Mouse (Mus musculus) ES-E14 (cell line): ENCODE data around the gene Tead2. TPM values are rescaled to one million over a fixed set of nuclear protein-coding genes. Genes with fewer than 3 reads are reported as not detected.

Source experiments
- DNase-seq: peaks from one replicate; pipeline ENCODE4 v3.0.0-alpha.2; 2013; ENCODE audit warnings: low read depth, low spot score
- H3K27ac ChIP-seq: 2 replicates; pipeline ENCODE4 v1.5.1; 2012; ENCODE audit warnings: low read depth, mild to moderate bottlenecking, low read length, moderate library complexity, mixed read lengths; ENCODE audit not compliant: poor library complexity, insufficient read depth, severe bottlenecking
- H3K36me3 ChIP-seq: 2 replicates; pipeline ENCODE4 v1.6.1; 2012; ENCODE audit warnings: mild to moderate bottlenecking, low read length, moderate library complexity, mixed read lengths; ENCODE audit not compliant: control insufficient read depth, poor library complexity, insufficient read depth, severe bottlenecking
- H3K4me1 ChIP-seq, 2 experiments: fragments of 150-350 bp in 1 of 2; sonication (generic) in 1 of 2; 2 replicates each; pipeline ENCODE4 v1.6.1; 2012; ENCODE audit warnings: low read length in 2 of 2, mild to moderate bottlenecking in 1 of 2, mixed read lengths in 1 of 2; ENCODE audit not compliant: control insufficient read depth in 2 of 2, insufficient read depth in 2 of 2, poor library complexity in 1 of 2
- H3K4me3 ChIP-seq, 2 experiments: fragments of 150-350 bp in 1 of 2; sonication (generic) in 1 of 2; 2 replicates each; pipeline ENCODE4 v1.5.1; 2012; ENCODE audit warnings: low read length in 2 of 2, low read depth in 1 of 2, mild to moderate bottlenecking in 1 of 2, mixed read lengths in 1 of 2; ENCODE audit not compliant: insufficient read depth in 1 of 2, poor library complexity in 1 of 2, severe bottlenecking in 1 of 2
- H3K9ac ChIP-seq: 2 replicates; pipeline ENCODE4 v1.6.1; 2012; ENCODE audit warnings: low read depth, mild to moderate bottlenecking, low read length, mixed read lengths; ENCODE audit not compliant: poor library complexity, insufficient read depth, severe bottlenecking
- H3K9me3 ChIP-seq: fragments of 150-350 bp; sonication (generic); 2 replicates; pipeline ENCODE4 v1.6.1; 2012; ENCODE audit warnings: low read depth, mild to moderate bottlenecking, low read length; ENCODE audit not compliant: control insufficient read depth, insufficient read depth
- CHD2 ChIP-seq: IDR thresholded peaks from 2 replicates; pipeline ENCODE4 v1.6.1; 2014; ENCODE audit warnings: mild to moderate bottlenecking, low read depth, low read length, inconsistent platforms
- HCFC1 ChIP-seq: IDR thresholded peaks from 2 replicates; pipeline ENCODE4 v1.6.1; 2012; ENCODE audit warnings: low read length, inconsistent platforms, borderline replicate concordance; ENCODE audit not compliant: insufficient read depth
- MAFK ChIP-seq: IDR thresholded peaks from 2 replicates; pipeline ENCODE4 v1.6.1; 2014; ENCODE audit warnings: mild to moderate bottlenecking, low read depth, low read length, inconsistent platforms; ENCODE audit not compliant: insufficient read depth
- ZC3H11A ChIP-seq: IDR thresholded peaks from 2 replicates; pipeline ENCODE4 v1.6.1; 2012; ENCODE audit warnings: low read depth, mild to moderate bottlenecking, inconsistent platforms, low read length, borderline replicate concordance
- ZNF384 ChIP-seq: IDR thresholded peaks from 2 replicates; pipeline ENCODE4 v1.6.1; 2012; ENCODE audit warnings: low read depth, low read length, inconsistent platforms
- in situ Hi-C, 2 experiments: fragments of 600-800 bp; cut with MboI; formaldehyde crosslinking; loops; one replicate each; pipeline ENCODE4 v1.15.1; 2025; ENCODE audit warnings: low sequenced_read_pairs in 2 of 2, inconsistent platforms in 1 of 2; ENCODE audit not compliant: unreplicated experiment in 2 of 2
- total RNA-seq: library from RNA; depleted of rRNA; stranded (reverse); fragments of 300-350 nt; gene quantifications from 2 replicates; pipeline ENCODE4 v1.2.3, GENCODE M21; 2012

The Tead2 gene
- total RNA-seq, 1 experiment: 95.9 TPM

- in situ Hi-C loops: no loop called here
- Histone ChIP-seq H3K9me3 (no peaks in the 10 kb centered on the region), H3K4me3 (peak overlapping the region; percentile 65 to 73), H3K9ac (peak overlapping the region; percentile 73), H3K4me1 (peaks cover 10 to 30% of the 10 kb centered on the region in 2 experiments), H3K36me3 (peaks cover 25% of the 10 kb centered on the region), H3K27ac (no peak overlapping the region; the same call in 1 of the 2 replicates)
- TF ChIP-seq ZC3H11A (no peak), HCFC1 (no peak), CHD2 (no peak), MAFK (no peak), ZNF384 (no peak)
- no peak for DNase-seq
Measured at GRCm38 (mm10) chr7:45234922-45235571, 19.5 kb downstream of the Tead2 start.

GRCm38 (mm10) chr7:45235656-45236180 lies 20.2 kb downstream of the Tead2 start:
- H3K27ac ChIP-seq: no peak overlapping the region
- H3K36me3 ChIP-seq: peaks cover 25% of the 10 kb centered on the region
- TF ChIP-seq ZNF384 (no peak), ZC3H11A (no peak), MAFK (no peak), HCFC1 (no peak), CHD2 (no peak)
- peak overlapping the region; percentile 65 to 73 for H3K4me3 ChIP-seq
- H3K9me3 ChIP-seq: no peaks in the 10 kb centered on the region
- peaks cover 13 to 33% of the 10 kb centered on the region in 2 experiments for H3K4me1 ChIP-seq
- H3K9ac ChIP-seq: peak overlapping the region; percentile 73
- in situ Hi-C loops: no loop called here
- DNase-seq: no peak

- peak overlapping the region; percentile 66; the same call in 1 of the 2 replicates for H3K9ac ChIP-seq
- TF ChIP-seq CHD2 (no peak), ZC3H11A (no peak), ZNF384 (no peak), HCFC1 (no peak), MAFK (no peak)
- H3K4me3 ChIP-seq: peak overlapping the region; percentile 7 to 53; a peak in 3 of 4 replicates
- in situ Hi-C loops: no loop called here
- H3K4me1 ChIP-seq: peaks cover 17 to 33% of the 10 kb centered on the region in 2 experiments
- no peak for DNase-seq
- peaks cover 5% of the 10 kb centered on the region for H3K36me3 ChIP-seq
- H3K9me3 ChIP-seq: no peaks in the 10 kb centered on the region
- peak overlapping the region; percentile 67; the same call in 1 of the 2 replicates for H3K27ac ChIP-seq
Measured at GRCm38 (mm10) chr7:45237747-45238699, 22.5 kb downstream of the Tead2 start.

GRCm38 (mm10) chr7:45238723-45239496 lies 23.4 kb downstream of the Tead2 start, which contains the start of gene Cd37:
TSS of gene Cd37 (minus strand) at chr7:45239115.
- peaks cover 12 to 30% of the 10 kb centered on the region in 2 experiments for H3K4me1 ChIP-seq
- TF ChIP-seq HCFC1: no peak
- TF ChIP-seq ZNF384: no peak
- TF ChIP-seq CHD2: no peak
- no peak for TF ChIP-seq MAFK
- no peak for TF ChIP-seq ZC3H11A
- no peak for DNase-seq
- peak within 1 kb of the TSS; percentile 66; the same call in 1 of the 2 replicates for H3K9ac ChIP-seq
- in situ Hi-C loops: no loop called here
- H3K4me3 ChIP-seq: peak within 1 kb of the TSS; percentile 7 to 53; a peak in 3 of 4 replicates
- H3K9me3 ChIP-seq: no peaks in the 10 kb centered on the region
- peak within 1 kb of the TSS; percentile 85; the same call in 1 of the 2 replicates for H3K27ac ChIP-seq
- H3K36me3 ChIP-seq: no peaks in the 10 kb centered on the region
